Mouse (Mus musculus): ENCODE results near the gene Fdxacb1.

Gene Fdxacb1

GRCm38 (mm10) chr9:50750706-50751105 lies 17.3 kb upstream of the Fdxacb1 start:
- DNase-seq, result no peak

- DNase-seq, result no peak
Observed at GRCm38 (mm10) chr9:50751323-50751722, 16.7 kb upstream of the Fdxacb1 start, which contains the start of gene Cryab. TSS of gene Cryab (plus strand) at chr9:50751325.

GRCm38 (mm10) chr9:50752054-50752602 lies 15.9 kb upstream of the Fdxacb1 start, which contains the start of gene Hspb2:
TSS of gene Hspb2 (minus strand) at chr9:50752354.
- no peak for DNase-seq

- no peak for DNase-seq
Observed at GRCm38 (mm10) chr9:50752784-50753615, 15.0 kb upstream of the Fdxacb1 start.

GRCm38 (mm10) chr9:50753947-50754346 lies 14.1 kb upstream of the Fdxacb1 start:
- no peak for DNase-seq

- no peak for DNase-seq
Observed at GRCm38 (mm10) chr9:50756711-50757110, 11.3 kb upstream of the Fdxacb1 start.

GRCm38 (mm10) chr9:50761520-50762243 lies 6.4 kb upstream of the Fdxacb1 start:
- no peak for DNase-seq

- DNase-seq, result peak; percentile 44
Observed at GRCm38 (mm10) chr9:50763331-50763730, 4.7 kb upstream of the Fdxacb1 start.

- DNase-seq, result no peak
Observed at GRCm38 (mm10) chr9:50767531-50768106, 417 bp upstream of the Fdxacb1 start.

GRCm38 (mm10) chr9:50770011-50770410 lies 2.0 kb downstream of the Fdxacb1 start:
- DNase-seq, result no peak

- DNase-seq, result no peak
Observed at GRCm38 (mm10) chr9:50774026-50774462, 6.0 kb downstream of the Fdxacb1 start.

- DNase-seq, result peak; percentile 89
Observed at GRCm38 (mm10) chr9:50774991-50775612, 7.1 kb downstream of the Fdxacb1 start, which contains the start of the genes Alg9 and 1110032A03Rik. TSS of gene Alg9 (plus strand) at chr9:50775019. TSS of gene 1110032A03Rik (minus strand) at chr9:50775520.

GRCm38 (mm10) chr9:50775662-50776126 lies 7.7 kb downstream of the Fdxacb1 start:
- no peak for DNase-seq

- no peak for DNase-seq
Observed at GRCm38 (mm10) chr9:50776162-50776760, 8.2 kb downstream of the Fdxacb1 start.

GRCm38 (mm10) chr9:50782155-50782554 lies 14.1 kb downstream of the Fdxacb1 start:
- DNase-seq, result peak; percentile 34

GRCm38 (mm10) chr9:50795266-50795665 lies 27.2 kb downstream of the Fdxacb1 start:
- DNase-seq, result no peak

- DNase-seq, result no peak
Observed at GRCm38 (mm10) chr9:50796776-50797175, 28.7 kb downstream of the Fdxacb1 start.

- no peak for DNase-seq
Observed at GRCm38 (mm10) chr9:50797641-50798040, 29.6 kb downstream of the Fdxacb1 start.

GRCm38 (mm10) chr9:50798368-50798767 lies 30.3 kb downstream of the Fdxacb1 start:
- DNase-seq, result no peak

- DNase-seq, result peak; percentile 71
Observed at GRCm38 (mm10) chr9:50800985-50801384, 32.9 kb downstream of the Fdxacb1 start.

GRCm38 (mm10) chr9:50803055-50803671 lies 35.1 kb downstream of the Fdxacb1 start:
- DNase-seq, result no peak

Data from embryo, embryonic 11 days (tissue).